Mouse (Mus musculus): ENCODE measurements at regions not wholly inside any gene's neighbourhood (a gene's known extent, or its start where the extent isn't known, plus 50 kb on each side); places are given as distances from the start of the nearest gene placed in this dataset.
A peak's percentile ranks its signal among the peaks of the same experiment; 100 is the strongest.

- peak; percentile 1 to 30 for DNase-seq (ENCODE audit: low spot score in 2 of 2)
Observed at GRCm38 (mm10) chr12:13834723-13835122, 317.1 kb downstream of the Fam84a start.

DNA sequence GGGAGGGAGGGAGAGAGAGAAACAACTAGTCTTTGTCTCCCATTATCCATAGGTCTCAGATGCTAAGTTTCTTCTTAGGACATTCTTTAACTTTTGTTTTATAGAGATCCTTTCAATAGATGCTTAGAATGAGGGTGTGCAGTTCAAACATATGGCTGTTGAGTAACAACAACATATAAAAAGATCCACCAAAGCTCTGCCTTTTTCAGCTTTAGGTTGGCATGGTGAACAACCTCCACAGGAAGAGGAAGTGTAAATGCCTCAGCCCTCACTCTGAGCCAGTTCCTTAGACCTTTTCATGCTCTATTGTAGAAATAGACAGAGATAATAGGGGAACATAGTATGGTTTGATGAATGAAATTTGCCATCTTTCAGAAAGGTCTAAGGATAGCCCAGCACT is 326.0 kb downstream of the Fam84a start:
- DNase-seq (ENCODE audit: low spot score in 2 of 2) = no peak

DNA sequence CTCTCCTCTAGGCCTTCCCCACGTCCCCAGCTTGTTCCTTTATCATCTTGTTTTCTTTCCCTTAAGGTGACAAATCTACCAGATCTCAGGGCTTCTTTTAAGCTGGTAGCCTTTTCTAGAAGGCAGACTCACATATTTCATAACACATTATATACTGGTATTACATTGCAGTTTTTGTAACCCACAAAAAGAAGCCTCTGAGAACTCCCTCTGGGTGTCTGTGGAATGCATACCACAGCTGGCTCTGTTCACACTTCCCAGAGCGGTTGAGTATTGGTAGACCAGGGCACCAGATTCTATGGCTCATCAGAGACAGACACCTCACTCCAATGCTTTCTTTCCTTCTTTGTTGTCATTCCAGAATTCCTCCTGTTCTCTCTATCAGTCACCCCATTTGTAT is 336.4 kb downstream of the Fam84a start:
- DNase-seq (ENCODE audit: low spot score in 2 of 2) = no peak

- peak in 1 of 2 experiments; percentile 19 for DNase-seq (ENCODE audit: low spot score in 2 of 2)
Observed at GRCm38 (mm10) chr12:13810155-13810515, 341.7 kb downstream of the Fam84a start.

DNA sequence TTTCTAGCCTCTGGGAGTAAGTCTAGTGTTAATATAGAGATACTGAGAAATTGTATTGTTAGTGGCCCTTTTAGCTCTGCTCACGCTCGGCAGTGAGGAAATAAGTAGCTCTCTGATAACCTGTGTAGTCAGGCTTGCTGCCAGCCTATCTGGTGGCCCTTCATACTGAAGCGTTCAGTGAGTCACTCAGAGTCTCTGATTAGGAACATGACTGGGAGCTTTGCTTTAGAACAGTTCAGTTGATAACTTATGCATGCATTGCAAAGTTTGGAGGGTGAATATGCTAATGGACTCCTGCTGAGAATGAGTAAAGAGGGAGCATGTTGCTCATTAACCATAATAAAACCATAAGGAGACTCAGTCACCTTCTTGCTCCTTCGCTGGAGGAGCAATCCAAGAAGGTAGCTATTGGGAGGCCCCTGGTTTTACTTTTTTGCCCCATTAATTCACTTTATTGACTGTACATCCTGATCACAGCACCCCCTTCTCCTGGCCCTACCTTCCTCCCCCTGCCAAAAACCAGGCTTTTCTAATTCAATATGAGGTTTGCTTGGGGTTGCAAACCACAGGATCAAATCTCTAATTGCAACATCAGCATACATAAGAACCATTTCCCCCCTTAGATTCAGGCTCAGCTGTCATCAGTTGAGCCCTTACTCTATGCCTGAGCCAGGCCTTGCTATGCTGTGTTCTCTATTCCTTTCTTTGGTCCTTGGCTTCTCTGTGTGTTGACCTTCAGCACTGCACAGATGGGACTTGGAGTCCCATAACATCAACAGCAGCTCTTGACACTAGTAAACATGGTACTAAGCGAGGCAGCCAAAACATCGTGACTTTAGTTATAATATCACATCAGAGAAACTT is 342.3 kb downstream of the Fam84a start:
- peak in 1 of 2 experiments; percentile 33 for DNase-seq (ENCODE audit: low spot score in 2 of 2)

DNA sequence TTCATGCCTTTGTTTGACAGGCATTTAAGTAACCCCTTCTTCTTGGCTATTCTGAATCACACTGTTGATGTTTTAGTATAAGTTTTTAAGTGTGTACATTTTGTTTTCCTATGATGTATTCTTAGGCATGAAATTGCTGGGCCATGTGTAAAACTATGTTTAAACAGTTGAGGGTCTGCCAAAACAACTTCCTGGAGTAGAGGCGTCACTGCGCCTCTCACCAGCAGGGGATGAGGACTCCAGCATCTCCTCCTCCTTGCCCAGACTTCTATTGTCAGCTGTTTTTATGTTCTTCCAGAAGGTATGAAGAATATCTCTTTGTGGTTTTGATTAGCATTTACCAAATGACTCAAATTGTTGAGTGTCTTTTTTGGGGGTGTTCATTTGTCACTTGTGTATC is 372.1 kb downstream of the Fam84a start:
- DNase-seq (ENCODE audit: low spot score in 2 of 2) = peak in 1 of 2 experiments; percentile 8

DNA sequence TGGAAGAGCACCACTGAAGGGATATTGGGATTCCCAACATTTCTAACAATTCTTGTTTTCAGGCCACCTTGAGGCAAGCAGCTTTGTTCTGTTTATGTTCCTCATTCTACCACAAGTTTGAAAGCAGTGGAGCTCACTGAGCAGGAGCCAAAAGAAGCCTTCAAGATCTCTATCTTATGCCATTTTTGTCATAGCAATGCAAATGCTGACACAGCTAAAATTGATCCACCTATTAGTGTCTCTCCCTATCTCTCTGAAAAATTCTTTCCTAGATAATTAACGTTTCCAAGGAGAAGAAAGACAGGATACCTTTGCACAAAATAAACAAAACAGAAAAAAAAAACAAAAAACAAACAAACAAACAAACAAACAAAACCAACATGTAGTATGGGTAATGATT is 375.2 kb downstream of the Fam84a start:
- no peak for DNase-seq (ENCODE audit: low spot score in 2 of 2)

DNA sequence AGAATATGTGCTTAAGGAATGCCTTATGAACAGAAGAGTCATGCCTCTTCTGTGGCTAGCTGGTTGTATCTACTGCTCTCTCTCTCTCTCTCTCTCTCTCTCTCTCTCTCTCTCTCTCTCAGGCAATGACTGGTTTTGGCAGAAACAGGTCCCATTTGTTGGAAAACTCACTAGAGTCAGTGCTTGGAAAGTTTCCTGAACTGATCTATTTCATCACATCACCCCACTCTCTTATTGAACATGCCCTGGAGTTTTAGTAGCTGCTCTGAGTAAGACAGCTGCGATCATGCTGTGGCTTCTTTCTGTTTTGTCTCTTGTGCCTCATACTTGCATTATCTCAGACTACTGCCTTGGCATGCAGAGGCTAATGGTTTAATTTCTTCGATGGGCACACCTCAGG is 382.2 kb downstream of the Fam84a start:
- peak; percentile 7 to 66 for DNase-seq (ENCODE audit: low spot score in 2 of 2)

GRCm38 (mm10) chr12:13769156-13769555 is 382.7 kb downstream of the Fam84a start:
- DNase-seq (ENCODE audit: low spot score in 2 of 2) = peak; percentile 71 to 89

GRCm38 (mm10) chr12:13766486-13766885 is 385.4 kb downstream of the Fam84a start:
- DNase-seq (ENCODE audit: low spot score in 2 of 2) = no peak

GRCm38 (mm10) chr12:13753878-13754277 is 398.0 kb downstream of the Fam84a start:
- DNase-seq (ENCODE audit: low spot score in 2 of 2) = no peak

DNA sequence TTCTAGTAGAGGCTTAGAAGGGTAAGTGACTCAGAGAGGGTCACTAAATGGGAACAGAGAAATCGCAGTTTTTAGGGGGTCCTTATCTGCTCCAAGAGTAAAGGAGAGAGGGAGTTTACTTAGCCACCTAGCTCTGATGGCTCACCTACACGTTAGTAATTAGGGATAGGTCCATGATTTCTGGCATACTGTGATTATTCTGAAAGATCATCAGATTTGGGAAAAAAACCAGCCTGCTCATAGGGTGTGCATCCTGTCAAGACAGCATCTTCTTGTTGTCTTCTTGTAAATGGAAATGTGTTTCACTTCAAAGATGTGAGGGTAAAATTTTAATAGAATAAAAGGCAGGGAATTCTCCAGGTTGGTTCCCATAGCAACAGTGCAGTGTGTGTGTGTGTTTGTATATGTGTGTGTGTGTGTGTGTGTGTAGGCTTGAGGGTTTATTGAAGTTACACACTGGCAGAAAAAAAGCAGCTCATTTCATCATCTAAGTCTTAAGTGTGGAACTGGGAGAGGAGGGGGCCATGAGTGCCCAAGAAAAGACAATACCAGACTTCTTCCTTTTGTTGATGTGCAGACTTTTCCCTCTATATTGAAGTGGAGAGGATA is 407.4 kb downstream of the Fam84a start:
- DNase-seq (ENCODE audit: low spot score in 2 of 2) = no peak

- DNase-seq (ENCODE audit: low spot score in 2 of 2) = no peak
Observed at GRCm38 (mm10) chr12:13729901-13730637, 421.8 kb downstream of the Fam84a start.

GRCm38 (mm10) chr12:13728986-13729385 is 422.9 kb downstream of the Fam84a start:
- DNase-seq (ENCODE audit: low spot score in 2 of 2) = no peak

DNA sequence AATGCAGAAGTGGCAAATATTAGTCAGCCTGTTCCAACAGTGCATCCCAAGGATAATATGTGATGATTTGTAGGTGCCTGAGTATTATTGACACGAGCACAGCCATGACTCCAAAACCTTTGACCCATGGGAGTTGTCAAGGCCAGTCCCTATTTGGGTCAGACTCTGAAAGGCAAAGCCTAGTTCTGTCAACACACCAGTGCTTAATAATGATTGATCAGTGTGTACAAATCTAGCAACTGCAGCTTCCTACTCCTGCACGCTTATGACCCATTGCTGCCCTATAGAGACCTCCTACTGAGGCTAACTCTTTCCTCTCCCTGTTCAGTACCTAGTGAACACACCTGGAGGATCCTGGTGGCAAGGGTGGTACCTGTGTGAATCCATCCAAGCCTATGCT is 427.3 kb downstream of the Fam84a start:
- DNase-seq (ENCODE audit: low spot score in 2 of 2) = no peak

DNA sequence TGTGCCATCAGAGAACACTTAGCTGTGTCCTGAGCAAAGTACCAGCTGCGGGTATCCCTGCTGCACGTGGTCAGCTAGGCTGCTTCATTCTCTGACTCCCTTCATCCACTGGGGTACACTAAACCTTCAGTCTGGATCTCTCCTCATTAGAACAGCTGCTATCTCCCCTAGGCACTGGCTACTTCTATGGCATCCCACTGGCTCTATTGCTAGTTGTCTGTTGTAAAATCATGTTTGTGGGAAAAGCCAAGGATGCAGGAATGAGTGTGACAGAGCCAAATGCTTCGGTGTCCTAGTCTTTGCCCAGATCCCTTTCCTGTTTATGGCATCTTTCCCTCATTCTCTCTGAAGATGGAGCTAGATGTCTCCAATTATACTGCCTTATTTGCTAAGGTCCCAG is 440.9 kb downstream of the Nbas start:
- no peak for DNase-seq (ENCODE audit: low spot score in 2 of 2)

GRCm38 (mm10) chr12:13707747-13708146 is 438.8 kb downstream of the Nbas start:
- DNase-seq (ENCODE audit: low spot score in 2 of 2) = no peak

DNA sequence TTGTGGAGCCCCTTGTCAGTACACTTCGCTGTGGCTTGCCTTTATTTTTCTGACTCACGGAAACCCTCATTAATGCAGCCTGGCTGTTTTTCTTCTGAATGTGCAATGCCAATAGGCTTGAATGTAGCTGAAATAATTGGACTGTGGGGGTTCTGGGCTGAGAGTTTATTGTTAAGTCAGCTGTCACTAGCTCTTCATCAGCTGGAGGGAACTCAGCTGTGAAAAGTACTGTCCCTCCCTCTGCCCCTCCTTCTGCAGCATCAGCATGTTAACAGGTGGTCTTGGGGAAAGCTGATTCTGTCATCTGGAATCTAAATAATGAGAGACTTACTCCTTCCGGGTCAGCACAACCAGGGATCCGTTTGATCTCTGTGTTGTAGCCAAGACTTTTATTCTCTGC is 437.6 kb downstream of the Nbas start:
- no peak for DNase-seq (ENCODE audit: low spot score in 2 of 2)

DNA sequence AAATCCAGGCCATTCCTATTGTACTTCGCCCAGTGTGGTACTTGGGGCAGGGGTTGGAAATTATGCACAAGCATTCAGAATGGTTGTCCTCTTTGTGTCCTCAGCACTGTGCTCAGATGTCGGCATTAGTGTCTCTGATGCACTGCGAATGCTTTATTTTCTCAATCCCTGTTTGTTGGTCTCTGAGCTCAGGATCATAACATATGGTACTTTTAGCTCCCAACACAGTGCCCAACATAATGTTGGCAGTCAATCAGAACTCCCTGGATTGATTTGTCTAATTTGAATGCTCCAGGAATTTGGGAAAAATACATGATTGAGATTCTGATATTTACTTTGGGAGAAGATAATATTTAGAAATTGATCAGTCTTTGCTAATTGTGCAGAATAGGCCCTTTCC is 434.7 kb downstream of the Nbas start:
- DNase-seq (ENCODE audit: low spot score in 2 of 2) = peak in 1 of 2 experiments; percentile 73

DNA sequence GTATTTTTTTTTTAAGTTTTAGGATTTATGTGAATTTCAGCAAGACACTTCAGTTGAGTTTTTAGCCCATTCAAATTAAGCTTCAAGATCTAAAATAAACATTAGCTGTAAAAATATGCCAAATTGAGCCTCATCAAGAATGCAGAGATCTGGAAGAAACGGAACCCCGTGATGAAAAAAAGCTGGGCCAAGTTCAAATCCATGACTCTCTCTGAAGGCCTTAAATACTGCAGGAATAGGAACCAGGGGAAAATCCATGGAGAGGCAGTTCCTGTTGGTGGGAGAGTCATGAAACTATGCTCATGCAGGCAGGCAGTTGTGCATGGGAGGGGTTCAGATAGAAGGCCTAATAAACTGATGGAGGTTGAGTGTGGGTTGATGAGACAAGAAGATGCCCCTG is 430.9 kb downstream of the Nbas start:
- DNase-seq (ENCODE audit: low spot score in 2 of 2) = no peak

DNA sequence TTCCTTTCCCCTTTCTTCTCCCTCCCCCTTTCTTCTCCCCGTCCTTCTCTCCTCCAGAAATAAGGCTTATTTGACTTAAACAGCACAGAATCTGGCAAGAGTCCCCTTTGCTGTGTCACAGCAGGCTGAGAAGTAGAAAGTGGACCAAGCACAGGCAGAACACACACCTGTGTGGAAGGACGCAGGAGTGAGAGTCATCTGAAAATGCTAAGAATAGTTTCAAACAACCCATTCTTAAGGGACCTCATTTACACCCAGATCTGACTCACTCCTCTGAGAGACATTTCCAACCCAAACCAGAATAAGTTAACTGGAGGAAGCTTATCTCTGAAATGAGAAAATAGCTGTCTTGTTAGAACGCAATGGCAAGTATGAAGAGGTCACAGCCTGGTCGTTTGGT is 429.9 kb downstream of the Nbas start:
- no peak for DNase-seq (ENCODE audit: low spot score in 2 of 2)

Measured in layer of hippocampus, adult 18-20 months (tissue).